Mouse (Mus musculus) kidney, embryonic 14.5 days (tissue): ENCODE data around the gene Pdilt. TPM values are rescaled to one million over a fixed set of nuclear protein-coding genes. Genes with fewer than 3 reads are reported as not detected.

ENCODE experiments used
- ATAC-seq: fragments of 200-750 bp; cut with Nextera tagmentation; 2 replicates; pipeline ENCODE4 v1.8.0; 2017; ENCODE audit warnings: moderate number of reproducible peaks, mild to moderate bottlenecking, moderate TSS enrichment, moderate library complexity; ENCODE audit not compliant: low FRiP score, low TSS enrichment
- H3K27ac ChIP-seq: fragments of 300-500 bp; sonication (generic); 2 replicates; pipeline ENCODE4 v1.5.1; 2014; ENCODE audit warnings: low read depth, mild to moderate bottlenecking, low read length, moderate library complexity, mixed read lengths
- H3K27me3 ChIP-seq: fragments of 300-500 bp; sonication (generic); 2 replicates; pipeline ENCODE4 v1.6.1; 2014; ENCODE audit warnings: mild to moderate bottlenecking, low read length; ENCODE audit not compliant: control insufficient read depth, insufficient read depth
- H3K36me3 ChIP-seq: fragments of 300-500 bp; sonication (generic); 2 replicates; pipeline ENCODE4 v1.6.1; 2014; ENCODE audit warnings: low read length, mixed read lengths; ENCODE audit not compliant: control insufficient read depth, insufficient read depth
- H3K4me1 ChIP-seq: fragments of 300-500 bp; sonication (generic); 2 replicates; pipeline ENCODE4 v1.6.1; 2014; ENCODE audit warnings: low read length, mixed read lengths; ENCODE audit not compliant: control insufficient read depth, insufficient read depth
- H3K4me2 ChIP-seq: fragments of 300-500 bp; sonication (generic); replicated peaks from 2 replicates; pipeline ENCODE4 v1.6.1; 2014; ENCODE audit warnings: low read depth, mild to moderate bottlenecking, low read length
- H3K4me3 ChIP-seq: fragments of 300-500 bp; sonication (generic); 2 replicates; pipeline ENCODE4 v1.5.1; 2014; ENCODE audit warnings: mild to moderate bottlenecking, low read length
- H3K9ac ChIP-seq: fragments of 300-500 bp; sonication (generic); 2 replicates; pipeline ENCODE4 v1.6.1; 2014; ENCODE audit warnings: low read depth, mild to moderate bottlenecking, low read length, moderate library complexity
- H3K9me3 ChIP-seq: fragments of 300-500 bp; sonication (generic); 2 replicates; pipeline ENCODE4 v1.6.1; 2016; ENCODE audit warnings: low read length; ENCODE audit not compliant: control insufficient read depth
- WGBS: fragments of 180-500 bp; shearing (Covaris S2); extraction: QIAGEN DNeasy Blood & Tissue Kit; methylation state at CpG from one replicate; pipeline ENCODE4 v1.1.7; 2014; 5-methylcytosine and 5-hydroxymethylcytosine counted together
- polyA plus RNA-seq: library from polyadenylated mRNA; unstranded; fragments of >200 nt; fragmentation: Nextera tagmentation; extraction: Ambion mirVana; gene quantifications from 2 replicates; pipeline ENCODE4 v1.2.1, GENCODE M21; 2014

Gene Pdilt
- polyA plus RNA-seq, 1 experiment from 2014 or later: not detected

DNA sequence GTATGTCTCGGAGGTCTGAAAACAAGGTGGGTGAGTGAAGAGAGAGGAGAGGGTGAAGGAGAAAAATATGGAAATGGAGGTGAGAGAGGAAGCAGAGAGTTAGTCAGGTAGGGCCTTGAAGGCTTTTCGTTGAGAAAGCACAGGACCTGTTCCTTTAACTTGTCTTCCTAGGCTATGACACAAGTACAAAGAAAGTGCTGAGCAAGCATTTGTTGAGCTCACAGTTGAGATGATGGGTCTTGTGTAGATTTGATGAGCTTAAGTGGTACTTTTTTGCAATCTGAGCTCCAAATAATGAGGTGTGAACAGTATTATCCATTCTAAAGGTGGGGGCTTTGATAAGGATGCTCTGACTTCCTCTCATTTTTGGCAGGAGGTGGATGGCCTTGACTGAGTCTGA lies 11.1 kb upstream of the Pdilt start:
- ATAC-seq: no peak
- WGBS: 82% methylated on average over 2 of the region's 2 CpGs
- H3K9me3 ChIP-seq: no peaks in the 10 kb centered on the region

DNA sequence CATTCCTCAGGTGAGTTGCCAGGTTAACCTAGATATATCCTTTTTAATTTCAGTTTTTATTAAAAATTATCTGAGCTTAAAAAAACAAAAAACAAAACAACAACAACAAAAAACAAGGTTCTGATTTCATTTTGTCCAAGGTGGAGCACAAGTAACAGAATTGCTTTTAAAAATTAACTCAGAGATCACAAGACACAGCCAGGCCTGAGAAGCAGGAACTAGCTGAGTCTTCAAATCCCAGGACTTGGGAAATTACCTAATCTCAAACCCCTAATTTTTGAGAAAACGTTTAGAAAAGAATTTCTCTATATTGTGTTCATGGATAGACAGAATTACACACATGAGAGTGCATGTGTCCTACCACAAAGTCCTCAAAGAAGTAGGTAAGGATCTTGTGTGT lies 9.6 kb upstream of the Pdilt start:
- Histone ChIP-seq H3K36me3 (no peaks in the 10 kb centered on the region), H3K27ac (no peak overlapping the region), H3K4me1 (no peaks in the 10 kb centered on the region), H3K4me2 (no peak overlapping the region), H3K9me3 (no peaks in the 10 kb centered on the region), H3K9ac (no peak overlapping the region), H3K4me3 (no peak overlapping the region), H3K27me3 (no peaks in the 10 kb centered on the region)
- no peak for ATAC-seq
- WGBS: 55% methylated on average over 1 of the region's 1 CpGs

More for the DNA sequence above, 11.1 kb upstream of the Pdilt start:
- Histone ChIP-seq H3K36me3 (no peaks in the 10 kb centered on the region), H3K27me3 (no peaks in the 10 kb centered on the region), H3K4me2 (no peak overlapping the region), H3K27ac (no peak overlapping the region), H3K4me3 (no peak overlapping the region), H3K9ac (no peak overlapping the region), H3K4me1 (no peaks in the 10 kb centered on the region)

DNA sequence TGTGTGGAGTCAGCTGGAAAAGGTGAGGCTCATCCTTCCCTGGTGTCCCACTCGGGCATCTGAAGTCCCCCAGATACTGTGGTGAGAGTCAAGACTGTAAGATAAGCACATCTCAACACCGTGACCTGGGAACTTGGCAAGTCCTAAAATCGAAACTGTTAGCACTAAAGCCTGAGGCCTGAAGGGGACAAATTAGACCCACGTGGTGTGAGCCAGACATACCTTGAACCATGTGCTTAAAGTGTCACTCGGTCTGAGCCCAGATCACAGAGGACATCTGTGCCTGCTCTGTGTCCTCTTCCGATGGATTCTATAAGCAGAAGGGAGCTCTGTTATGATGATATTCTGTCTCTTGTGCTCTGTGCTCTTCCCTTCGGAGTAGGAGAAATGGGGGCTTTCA lies 5.3 kb upstream of the Pdilt start:
- H3K27ac ChIP-seq: no peak overlapping the region
- no peak overlapping the region for H3K4me2 ChIP-seq
- no peak overlapping the region for H3K9ac ChIP-seq
- no peaks in the 10 kb centered on the region for H3K36me3 ChIP-seq
- no peaks in the 10 kb centered on the region for H3K9me3 ChIP-seq
- no peak overlapping the region for H3K4me3 ChIP-seq
- WGBS: 69% methylated on average over 7 of the region's 7 CpGs
- no peaks in the 10 kb centered on the region for H3K27me3 ChIP-seq
- no peak for ATAC-seq
- no peaks in the 10 kb centered on the region for H3K4me1 ChIP-seq

DNA sequence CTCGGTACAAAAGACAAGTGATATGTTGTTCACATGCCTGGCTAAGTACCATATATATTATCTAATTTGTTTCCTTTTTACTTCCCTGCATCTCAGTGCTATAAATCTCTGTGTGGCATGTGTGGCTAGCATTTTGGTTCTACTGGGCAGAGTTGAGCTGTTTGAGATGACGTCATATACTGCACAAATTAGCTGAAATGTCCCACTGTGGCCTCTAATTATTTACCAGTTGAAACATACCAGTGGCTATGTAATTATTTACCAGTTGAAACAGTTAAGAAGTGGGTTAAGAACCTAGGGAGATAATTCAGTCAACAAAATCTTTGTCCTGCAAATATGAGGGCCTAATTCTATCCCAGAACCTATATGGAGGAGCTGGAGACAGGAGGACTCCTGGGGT lies 4.3 kb upstream of the Pdilt start:
- Histone ChIP-seq H3K27me3 (no peaks in the 10 kb centered on the region), H3K9ac (no peak overlapping the region), H3K4me3 (no peak overlapping the region), H3K9me3 (no peaks in the 10 kb centered on the region), H3K36me3 (no peaks in the 10 kb centered on the region), H3K4me1 (no peaks in the 10 kb centered on the region), H3K27ac (no peak overlapping the region), H3K4me2 (no peak overlapping the region)
- 39% methylated on average over 2 of the region's 2 CpGs for WGBS
- ATAC-seq: no peak

DNA sequence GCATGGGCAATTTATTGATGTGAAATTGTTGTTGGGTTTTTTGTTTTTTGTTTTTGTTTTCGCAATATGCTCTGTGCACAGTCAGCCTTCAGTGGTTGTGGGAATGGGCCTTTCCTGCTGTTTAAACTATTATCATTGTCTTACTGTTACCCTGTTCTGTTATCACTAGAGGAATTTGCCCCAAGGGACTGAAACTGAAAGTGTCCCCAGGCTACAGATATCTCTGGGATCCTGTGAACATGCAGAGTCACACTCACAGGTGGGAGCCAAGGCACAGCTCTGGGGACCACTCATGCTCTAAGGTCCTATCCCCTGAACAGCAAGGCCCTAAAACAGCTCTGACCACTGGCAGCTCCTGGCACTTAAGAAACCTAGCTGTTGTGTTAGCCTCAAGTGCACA lies 3.8 kb upstream of the Pdilt start:
- Histone ChIP-seq H3K9me3 (no peaks in the 10 kb centered on the region), H3K4me2 (no peak overlapping the region), H3K9ac (no peak overlapping the region), H3K27me3 (no peaks in the 10 kb centered on the region), H3K36me3 (no peaks in the 10 kb centered on the region), H3K27ac (no peak overlapping the region), H3K4me3 (no peak overlapping the region), H3K4me1 (no peaks in the 10 kb centered on the region)
- WGBS: 100% methylated on average over 1 of the region's 1 CpGs
- ATAC-seq: no peak

DNA sequence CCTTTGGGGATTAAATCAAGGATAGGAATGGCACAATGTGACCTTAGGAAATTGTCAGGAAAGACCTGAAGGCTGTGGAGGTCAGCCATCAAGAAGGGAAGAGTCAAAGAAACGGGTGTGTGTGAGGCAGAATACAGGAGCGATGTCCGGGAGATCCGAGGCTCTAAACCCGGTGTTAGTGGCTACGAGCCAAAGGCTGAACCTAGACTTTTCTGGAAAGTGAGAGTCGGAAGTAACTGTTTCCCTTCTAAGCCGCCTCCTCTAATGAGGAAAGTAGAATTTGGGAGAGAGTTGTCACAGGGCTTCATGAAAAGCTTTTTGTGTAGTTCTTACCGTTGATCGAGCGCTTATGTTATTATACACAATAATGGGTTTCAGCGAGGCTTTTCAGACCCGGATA lies 3.2 kb upstream of the Pdilt start:
- Histone ChIP-seq H3K27me3 (no peaks in the 10 kb centered on the region), H3K4me1 (no peaks in the 10 kb centered on the region), H3K4me3 (no peak overlapping the region), H3K9me3 (no peaks in the 10 kb centered on the region), H3K4me2 (no peak overlapping the region), H3K9ac (no peak overlapping the region), H3K27ac (no peak overlapping the region), H3K36me3 (no peaks in the 10 kb centered on the region)
- ATAC-seq: no peak
- 80% methylated on average over 13 of the region's 13 CpGs for WGBS

DNA sequence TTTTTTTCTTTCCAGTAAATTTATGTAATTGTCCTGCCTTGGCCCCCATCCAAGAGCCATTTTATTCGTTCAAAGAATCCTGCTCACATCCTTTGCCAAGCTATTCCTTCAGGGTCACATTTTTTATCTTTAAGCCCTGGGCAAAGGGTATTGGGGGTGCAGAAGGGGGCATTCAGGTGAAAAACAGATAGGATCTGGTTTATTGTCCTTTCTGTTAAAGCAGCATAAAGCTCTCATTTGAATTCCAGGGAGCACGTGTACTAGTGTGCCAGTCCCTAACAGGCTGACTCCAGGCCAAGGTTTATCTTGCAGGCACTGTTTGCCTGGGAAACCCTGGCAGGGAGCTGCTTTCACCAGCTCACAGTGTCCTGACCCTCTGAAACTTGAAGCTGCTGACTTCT lies 2.6 kb upstream of the Pdilt start:
- no peak overlapping the region for H3K4me3 ChIP-seq
- H3K9ac ChIP-seq: no peak overlapping the region
- no peak overlapping the region for H3K27ac ChIP-seq
- no peaks in the 10 kb centered on the region for H3K9me3 ChIP-seq
- ATAC-seq: no peak
- H3K4me2 ChIP-seq: no peak overlapping the region
- H3K36me3 ChIP-seq: no peaks in the 10 kb centered on the region
- WGBS: 25% methylated on average over 2 of the region's 2 CpGs
- H3K4me1 ChIP-seq: no peaks in the 10 kb centered on the region
- H3K27me3 ChIP-seq: no peaks in the 10 kb centered on the region

DNA sequence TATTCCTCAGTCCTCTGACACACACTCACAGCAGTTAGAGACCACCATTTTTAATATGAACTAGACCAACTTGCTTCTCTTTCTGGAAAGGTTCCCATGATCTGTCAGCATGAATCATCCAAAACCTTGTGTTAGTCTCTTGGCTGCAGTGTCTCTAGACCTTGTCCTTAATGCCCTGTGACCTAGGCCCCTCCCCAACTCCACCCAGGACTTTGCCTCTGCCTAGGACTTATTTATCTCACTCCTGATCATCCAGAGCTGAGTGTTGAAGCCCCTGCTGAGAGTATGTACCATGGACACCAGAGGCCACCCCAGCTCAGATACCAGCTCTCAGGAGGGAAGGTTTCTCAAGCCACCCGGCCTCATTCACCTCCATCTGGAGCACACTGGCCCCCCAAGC lies 904 bp downstream of the Pdilt start:
- 89% methylated on average over 1 of the region's 1 CpGs for WGBS
- H3K4me1 ChIP-seq: no peaks in the 10 kb centered on the region
- H3K4me2 ChIP-seq: no peak overlapping the region
- no peak overlapping the region for H3K4me3 ChIP-seq
- H3K9ac ChIP-seq: no peak overlapping the region
- no peak for ATAC-seq
- no peak overlapping the region for H3K27ac ChIP-seq
- no peaks in the 10 kb centered on the region for H3K27me3 ChIP-seq
- H3K9me3 ChIP-seq: no peaks in the 10 kb centered on the region
- no peaks in the 10 kb centered on the region for H3K36me3 ChIP-seq

DNA sequence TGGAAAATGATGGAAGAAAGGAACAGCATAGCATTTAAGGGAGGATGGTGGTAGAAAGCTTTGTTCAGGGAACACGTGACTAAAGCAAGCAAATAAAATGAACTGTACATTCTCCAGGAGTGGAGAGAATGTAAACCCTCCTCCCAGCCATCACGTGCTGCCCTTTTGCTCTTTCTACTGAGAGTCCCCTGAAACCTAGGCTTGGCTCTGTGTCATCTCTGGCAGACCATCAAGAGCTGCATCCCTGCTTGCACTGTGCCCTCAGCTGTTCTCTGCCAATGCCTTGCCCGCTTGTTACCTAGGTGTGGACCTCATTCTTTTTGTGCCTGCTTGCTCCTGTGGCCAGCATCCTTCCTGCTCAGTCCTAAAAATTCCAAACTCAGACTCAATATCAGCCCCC lies 1.5 kb downstream of the Pdilt start:
- ATAC-seq: no peak
- H3K4me1 ChIP-seq: no peaks in the 10 kb centered on the region
- H3K36me3 ChIP-seq: no peaks in the 10 kb centered on the region
- H3K9ac ChIP-seq: no peak overlapping the region
- no peak overlapping the region for H3K4me2 ChIP-seq
- H3K9me3 ChIP-seq: no peaks in the 10 kb centered on the region
- no peak overlapping the region for H3K4me3 ChIP-seq
- no peaks in the 10 kb centered on the region for H3K27me3 ChIP-seq
- 81% methylated on average over 3 of the region's 3 CpGs for WGBS
- no peak overlapping the region for H3K27ac ChIP-seq

DNA sequence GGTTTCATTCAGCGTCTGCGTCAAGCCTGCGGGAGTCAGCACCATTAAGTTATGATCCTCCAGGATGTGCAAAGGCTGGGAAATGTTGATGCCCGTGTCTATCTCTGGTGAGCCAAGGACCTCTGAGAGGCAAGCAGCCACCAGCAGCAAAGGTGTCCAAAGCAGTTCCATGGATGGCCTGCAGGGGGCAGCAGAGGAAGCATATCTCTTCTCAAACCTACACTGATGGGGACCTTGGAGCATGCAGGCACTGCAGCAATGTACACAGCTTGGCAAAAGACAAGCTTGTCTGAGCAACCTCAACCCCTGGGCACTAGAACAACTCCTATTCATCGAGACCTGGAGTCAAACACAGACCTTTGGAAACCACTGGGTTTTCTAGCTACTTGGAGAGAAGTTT lies 3.6 kb downstream of the Pdilt start:
- ATAC-seq: peak; percentile 62

More for the DNA sequence above, 3.6 kb downstream of the Pdilt start:
- H3K27ac ChIP-seq: no peak overlapping the region
- no peaks in the 10 kb centered on the region for H3K27me3 ChIP-seq
- no peaks in the 10 kb centered on the region for H3K4me1 ChIP-seq
- no peak overlapping the region for H3K9ac ChIP-seq
- no peak overlapping the region for H3K4me2 ChIP-seq
- H3K9me3 ChIP-seq: no peaks in the 10 kb centered on the region
- no peaks in the 10 kb centered on the region for H3K36me3 ChIP-seq
- WGBS: 45% methylated on average over 5 of the region's 5 CpGs
- no peak overlapping the region for H3K4me3 ChIP-seq
